Mouse (Mus musculus): ENCODE measurements around the gene Pi4ka.
"Not testable (repeated sequence)": the region's sequence is repeated elsewhere in the genome, so short reads cannot be mapped to it uniquely, and the experiment has no call there.

Pi4ka gene

DNA sequence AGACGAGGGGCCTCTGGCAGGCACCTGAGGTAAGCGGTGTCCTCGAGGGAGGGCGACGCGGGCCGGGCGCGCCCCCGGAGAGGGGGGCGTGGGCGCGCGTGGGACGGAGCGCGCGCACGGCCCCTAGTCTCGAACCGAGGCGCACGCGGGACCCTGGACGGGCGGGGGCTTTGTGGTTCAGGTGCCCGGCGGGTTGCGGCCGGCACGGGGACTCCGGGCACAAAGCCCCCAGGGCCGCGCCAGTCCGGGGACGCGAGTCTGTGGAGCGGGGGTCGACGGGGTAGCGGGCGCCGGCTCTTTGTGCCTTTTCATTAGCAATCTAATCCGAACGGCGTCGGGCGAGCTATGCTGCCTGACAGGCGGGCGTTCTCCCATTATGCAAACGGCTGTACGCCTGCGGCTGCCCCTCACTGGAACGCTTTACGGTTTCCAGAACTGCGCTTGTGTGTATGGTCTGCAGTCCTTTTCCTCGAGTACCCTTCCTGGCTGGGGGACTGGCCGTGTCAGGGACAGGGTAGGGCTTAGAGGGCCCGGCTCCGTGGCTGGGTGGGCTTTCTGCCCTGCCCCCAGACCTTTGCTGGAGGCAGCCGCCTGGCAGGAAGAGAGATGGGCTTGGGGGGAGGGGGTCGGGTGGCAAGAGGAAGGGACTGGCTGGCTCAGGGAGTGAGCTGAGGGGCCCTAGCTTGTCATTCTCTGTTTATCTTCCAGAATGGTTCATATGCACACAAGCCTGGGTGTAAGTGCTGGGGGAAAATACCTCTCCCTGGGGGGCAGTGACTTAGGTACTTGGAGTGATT is 172.2 kb downstream of the Pi4ka start:
- no peak for DNase-seq (ENCODE audit: low read depth, low spot score)

DNA sequence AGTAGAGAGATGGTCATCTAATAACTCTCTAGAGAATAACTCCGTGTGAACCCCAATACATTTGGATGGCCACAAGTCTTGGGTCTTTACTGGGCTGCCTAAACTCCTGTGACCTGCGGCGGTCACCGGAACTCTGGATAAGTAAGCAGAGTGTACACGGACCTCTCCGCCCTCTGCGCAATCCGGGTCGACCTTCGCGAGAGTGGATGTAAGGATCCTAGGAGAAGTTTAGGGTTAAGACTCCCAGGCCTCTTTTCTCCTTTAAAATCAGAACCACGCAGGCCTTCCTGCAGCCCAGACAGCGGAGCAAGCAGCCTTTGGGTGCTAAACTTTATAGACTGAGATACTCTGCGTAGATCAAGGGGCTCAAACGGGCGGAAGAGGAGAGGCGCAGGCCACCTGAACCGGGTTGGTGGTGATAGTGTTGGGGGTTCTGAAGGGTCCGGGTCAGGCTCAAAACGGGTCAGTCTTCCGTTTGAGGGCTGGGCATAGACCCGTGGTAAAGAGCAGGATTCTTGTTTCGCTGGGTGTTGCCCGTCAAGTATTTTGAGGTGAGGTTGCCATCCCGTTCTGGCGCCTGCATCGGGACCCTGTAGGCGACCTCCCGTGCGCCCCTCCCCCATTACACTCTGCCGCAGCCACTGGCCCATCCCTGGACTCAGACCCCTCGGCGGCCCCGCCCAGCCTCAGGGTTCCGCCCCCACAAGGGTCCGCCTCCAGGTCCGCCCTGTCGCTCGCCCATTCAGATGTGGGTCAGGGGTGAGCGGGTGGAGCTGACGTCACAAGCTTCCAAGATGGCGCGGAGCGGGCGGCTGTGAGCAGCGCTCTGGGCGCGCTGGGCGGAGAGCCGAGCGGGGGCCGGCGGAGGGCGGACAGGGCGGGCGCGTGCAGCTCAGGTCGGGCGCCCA is 173.1 kb downstream of the Pi4ka start, which contains the start of gene Hic2:
Gene Hic2, plus strand, starts transcription at position 779 of the 908 bp plus-strand sequence.
- peak; percentile 81 for DNase-seq (ENCODE audit: low read depth, low spot score)

DNA sequence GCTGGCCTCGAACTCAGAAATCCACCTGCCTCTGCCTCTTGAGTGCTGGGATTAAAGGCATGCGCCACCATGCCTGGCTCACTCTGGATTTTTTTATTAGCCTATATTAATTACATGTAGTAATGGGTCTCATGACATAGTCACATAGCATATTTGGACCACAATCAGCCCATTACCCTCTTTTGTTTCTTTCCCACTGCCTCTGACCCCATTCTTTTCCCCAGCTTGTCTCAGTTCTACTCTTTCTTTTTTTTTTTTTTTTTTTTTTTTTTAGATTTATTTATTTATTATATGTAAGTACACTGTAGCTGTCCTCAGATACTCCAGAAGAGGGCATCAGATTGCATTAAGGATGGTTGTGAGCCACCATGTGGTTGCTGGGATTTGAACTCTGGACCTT is 174.6 kb downstream of the Pi4ka start:
- DNase-seq (ENCODE audit: low read depth, low spot score): not testable (repeated sequence)

Measured in retina, adult 2 months (tissue).